Mouse (Mus musculus): ENCODE data around the gene Pik3r1. TPM values are rescaled to one million over a fixed set of nuclear protein-coding genes. Genes with fewer than 3 reads are reported as not detected.
A peak's percentile ranks its signal among the peaks of the same experiment; 100 is the strongest.

The Pik3r1 gene
- polyA plus RNA-seq, 1 experiment from 2014 or later, result 53.0 TPM

DNA sequence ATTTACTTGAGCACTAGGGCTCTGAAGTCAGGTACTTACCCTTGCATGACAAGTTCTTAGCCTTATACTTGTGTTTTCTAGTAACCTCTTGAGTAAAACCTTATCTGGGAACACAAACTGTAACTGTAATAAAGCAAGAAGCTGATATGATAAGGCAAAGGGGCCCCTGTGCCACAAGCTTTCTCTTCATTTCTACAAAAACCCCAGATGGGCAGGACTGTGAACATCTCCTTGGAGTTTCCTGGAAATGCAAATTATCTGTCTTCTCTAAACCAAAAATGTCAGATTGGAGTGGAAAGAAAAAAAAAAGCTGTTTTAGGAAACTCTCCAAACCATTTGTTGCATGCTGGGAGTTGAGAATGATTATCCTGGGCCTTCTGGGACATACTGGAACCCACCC lies 3.1 kb upstream of the Pik3r1 start:
- Histone ChIP-seq H3K4me1 (ENCODE audit: control insufficient read depth, insufficient read depth, low read length) (0 out of 2 replicates have a peak, but pooled peaks cover under 1% of the 10 kb centered on the region), H3K9ac (ENCODE audit: low read length) (no peak overlapping the region), H3K36me3 (ENCODE audit: control insufficient read depth, insufficient read depth, low read length) (no peaks in the 10 kb centered on the region), H3K27ac (ENCODE audit: low read length) (no peak overlapping the region), H3K4me2 (ENCODE audit: low read depth, low read length) (no peak overlapping the region), H3K27me3 (ENCODE audit: control insufficient read depth, insufficient read depth, low read length) (no peaks in the 10 kb centered on the region), H3K4me3 (replicated peaks; ENCODE audit: low read length) (no peak overlapping the region), H3K9me3 (replicated peaks; ENCODE audit: control insufficient read depth, low read length) (no peaks in the 10 kb centered on the region)
- ATAC-seq (ENCODE audit: insufficient read depth, low FRiP score), result no peak

DNA sequence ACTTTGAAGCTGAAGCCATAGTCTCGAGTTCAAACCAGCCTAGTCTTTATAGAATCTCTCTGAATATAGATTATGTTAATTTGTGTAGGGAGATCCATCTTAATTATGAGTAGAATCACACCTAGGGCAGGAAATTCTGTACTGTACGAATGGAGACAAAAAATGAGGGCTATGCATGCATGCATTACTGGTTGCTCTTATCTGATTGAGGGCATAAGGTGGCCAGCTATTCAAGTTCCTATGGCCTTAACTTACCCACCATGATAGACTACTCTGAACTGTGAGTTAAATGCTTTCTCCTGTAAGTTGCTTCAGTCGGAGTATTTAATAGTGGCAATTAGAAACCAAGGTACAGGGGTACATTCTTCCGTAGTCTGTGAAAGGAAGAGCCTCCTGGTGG lies 1.9 kb upstream of the Pik3r1 start:
- H3K4me1 ChIP-seq (ENCODE audit: control insufficient read depth, insufficient read depth, low read length), result peaks cover 10% of the 10 kb centered on the region; the same call in 1 of the 2 replicates
- ATAC-seq (ENCODE audit: insufficient read depth, low FRiP score), result no peak
- H3K9ac ChIP-seq (ENCODE audit: low read length), result no peak overlapping the region
- H3K36me3 ChIP-seq (ENCODE audit: control insufficient read depth, insufficient read depth, low read length), result no peaks in the 10 kb centered on the region
- H3K9me3 ChIP-seq (replicated peaks; ENCODE audit: control insufficient read depth, low read length), result no peaks in the 10 kb centered on the region
- H3K27ac ChIP-seq (ENCODE audit: low read length), result no peak overlapping the region
- no peak overlapping the region for H3K4me2 ChIP-seq (ENCODE audit: low read depth, low read length)
- 84% methylated on average over 4 of the region's 4 CpGs for whole genome bisulfite sequencing
- no peak overlapping the region for H3K4me3 ChIP-seq (replicated peaks; ENCODE audit: low read length)
- H3K27me3 ChIP-seq (ENCODE audit: control insufficient read depth, insufficient read depth, low read length), result no peaks in the 10 kb centered on the region

DNA sequence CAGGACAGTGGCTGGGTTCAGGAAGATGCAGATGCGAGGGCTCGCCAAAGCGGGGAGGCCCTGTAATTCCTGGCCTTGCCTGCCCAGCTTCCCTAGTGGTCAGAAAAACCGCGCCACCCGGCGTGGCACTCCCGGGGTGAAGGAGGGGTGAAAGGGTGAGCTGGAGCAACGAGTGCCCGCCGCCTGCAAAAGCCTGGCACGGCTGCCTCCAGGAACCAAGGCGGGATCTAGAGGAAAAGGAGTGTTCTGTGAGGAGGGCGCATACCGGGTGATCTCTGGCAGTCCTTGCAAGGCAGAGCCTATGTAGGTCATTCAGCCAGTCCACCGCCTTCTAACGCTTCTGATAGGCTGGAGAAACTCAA lies 594 bp upstream of the Pik3r1 start:
- peaks cover 21% of the 10 kb centered on the region for H3K4me1 ChIP-seq (ENCODE audit: control insufficient read depth, insufficient read depth, low read length)
- ATAC-seq (ENCODE audit: insufficient read depth, low FRiP score), result peak; percentile 11
- H3K27me3 ChIP-seq (ENCODE audit: control insufficient read depth, insufficient read depth, low read length), result no peaks in the 10 kb centered on the region
- H3K9me3 ChIP-seq (replicated peaks; ENCODE audit: control insufficient read depth, low read length), result no peaks in the 10 kb centered on the region
- peak overlapping the region; percentile 93 for H3K27ac ChIP-seq (ENCODE audit: low read length)
- peak overlapping the region; percentile 76 for H3K4me2 ChIP-seq (ENCODE audit: low read depth, low read length)
- H3K9ac ChIP-seq (ENCODE audit: low read length), result peak overlapping the region; percentile 87
- no peaks in the 10 kb centered on the region for H3K36me3 ChIP-seq (ENCODE audit: control insufficient read depth, insufficient read depth, low read length)
- H3K4me3 ChIP-seq (replicated peaks; ENCODE audit: low read length), result peak overlapping the region; percentile 99
- under 1% methylated on average over 17 of the region's 17 CpGs for WGBS

DNA sequence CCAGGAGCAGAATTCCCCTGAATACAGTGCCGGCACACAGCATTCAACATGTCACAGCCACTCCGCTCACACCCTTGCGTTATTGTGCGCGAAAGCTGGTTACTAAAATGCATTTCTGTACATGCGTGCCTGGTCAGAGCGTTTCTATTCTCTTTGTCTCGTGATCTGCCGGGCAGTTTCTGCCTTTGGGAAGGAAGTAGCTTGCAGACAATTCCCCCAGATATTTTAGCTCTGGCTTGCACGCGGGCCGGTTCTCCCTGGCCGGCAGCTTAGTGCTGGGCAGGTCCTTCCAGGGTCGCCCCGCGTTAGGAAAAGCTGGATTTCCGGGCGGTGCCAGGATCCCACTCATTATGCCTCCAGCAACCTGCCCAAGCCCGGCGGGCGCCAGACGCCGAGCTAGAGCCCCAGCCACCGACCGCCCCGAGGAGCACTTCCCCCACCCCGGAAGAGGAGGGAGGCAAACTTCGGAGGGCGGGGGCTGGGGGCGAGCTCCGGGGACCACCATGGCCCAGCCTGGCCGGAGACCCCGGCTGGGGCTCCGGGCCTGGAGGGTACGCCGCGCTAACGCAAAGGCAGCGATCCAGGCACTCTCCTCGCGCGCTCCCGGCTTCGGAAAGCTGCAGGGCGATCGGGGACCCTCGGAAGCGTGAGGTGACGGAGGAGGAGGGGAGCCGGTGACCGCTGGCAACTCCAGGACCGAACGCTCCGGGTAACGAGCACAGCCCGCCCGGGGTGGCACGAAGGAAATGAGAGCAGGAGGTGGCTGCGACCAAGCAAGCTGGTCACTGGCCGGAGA lies 806 bp downstream of the Pik3r1 start:
- Histone ChIP-seq H3K27me3 (ENCODE audit: control insufficient read depth, insufficient read depth, low read length) (no peaks in the 10 kb centered on the region), H3K4me1 (ENCODE audit: control insufficient read depth, insufficient read depth, low read length) (peaks cover 31% of the 10 kb centered on the region), H3K27ac (ENCODE audit: low read length) (peak overlapping the region; percentile 98), H3K36me3 (ENCODE audit: control insufficient read depth, insufficient read depth, low read length) (no peaks in the 10 kb centered on the region), H3K4me3 (replicated peaks; ENCODE audit: low read length) (peak overlapping the region; percentile 99), H3K4me2 (ENCODE audit: low read depth, low read length) (peak overlapping the region; percentile 92), H3K9ac (ENCODE audit: low read length) (peak overlapping the region; percentile 97), H3K9me3 (replicated peaks; ENCODE audit: control insufficient read depth, low read length) (no peaks in the 10 kb centered on the region)
- WGBS, result under 1% methylated on average over 60 of the region's 60 CpGs
- peak; percentile 6 for ATAC-seq (ENCODE audit: insufficient read depth, low FRiP score)

DNA sequence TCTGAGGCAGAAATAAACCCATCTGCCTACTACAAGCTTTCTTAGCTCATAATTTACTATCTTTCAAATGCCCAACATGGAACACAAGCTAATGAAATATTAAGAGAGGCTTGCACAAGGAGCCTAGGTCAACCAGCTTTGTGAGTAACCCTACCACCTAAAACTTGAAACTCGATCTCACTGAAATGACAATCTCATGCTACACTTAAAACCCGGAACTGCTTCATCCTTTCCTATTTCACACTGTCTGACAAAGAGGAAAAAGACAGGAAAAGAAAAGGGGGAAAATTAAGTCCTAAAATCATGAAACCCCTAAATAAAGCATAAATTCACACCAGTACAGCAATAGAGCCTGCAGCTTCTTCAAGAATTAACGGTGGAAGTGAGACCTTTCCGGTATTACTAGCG lies 1.4 kb downstream of the Pik3r1 start:
- Histone ChIP-seq H3K4me1 (ENCODE audit: control insufficient read depth, insufficient read depth, low read length) (peaks cover 33% of the 10 kb centered on the region), H3K9ac (ENCODE audit: low read length) (peak overlapping the region; percentile 97), H3K36me3 (ENCODE audit: control insufficient read depth, insufficient read depth, low read length) (no peaks in the 10 kb centered on the region), H3K4me3 (replicated peaks; ENCODE audit: low read length) (peak overlapping the region; percentile 99), H3K9me3 (replicated peaks; ENCODE audit: control insufficient read depth, low read length) (no peaks in the 10 kb centered on the region), H3K4me2 (ENCODE audit: low read depth, low read length) (peak overlapping the region; percentile 92), H3K27me3 (ENCODE audit: control insufficient read depth, insufficient read depth, low read length) (no peaks in the 10 kb centered on the region), H3K27ac (ENCODE audit: low read length) (peak overlapping the region; percentile 98)
- no peak for ATAC-seq (ENCODE audit: insufficient read depth, low FRiP score)
- WGBS, result 0% methylated on average over 5 of the region's 5 CpGs

DNA sequence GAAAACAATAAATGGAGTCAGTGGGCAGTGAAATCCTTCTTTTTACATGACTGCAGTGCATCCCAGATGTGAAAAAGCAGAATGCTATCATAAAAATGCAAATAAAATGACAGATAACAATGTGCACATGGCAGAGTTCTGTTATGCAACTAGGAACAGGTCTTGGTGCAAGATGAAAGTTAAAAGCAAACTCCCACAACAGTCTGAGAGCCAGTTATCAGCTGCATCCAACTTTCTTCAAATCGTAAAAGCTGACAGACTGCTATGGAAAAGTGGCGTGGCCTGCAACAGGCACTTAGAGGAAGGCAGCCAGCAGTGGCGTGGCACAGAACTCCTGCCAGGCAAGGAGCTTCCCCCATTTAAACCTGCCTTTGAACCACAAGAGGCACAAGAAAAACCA lies 2.0 kb downstream of the Pik3r1 start:
- H3K4me1 ChIP-seq (ENCODE audit: control insufficient read depth, insufficient read depth, low read length), result peaks cover 40% of the 10 kb centered on the region
- H3K4me3 ChIP-seq (replicated peaks; ENCODE audit: low read length), result peak overlapping the region; percentile 99
- no peaks in the 10 kb centered on the region for H3K27me3 ChIP-seq (ENCODE audit: control insufficient read depth, insufficient read depth, low read length)
- H3K27ac ChIP-seq (ENCODE audit: low read length), result peak overlapping the region; percentile 26; the same call in 1 of the 2 replicates
- H3K9me3 ChIP-seq (replicated peaks; ENCODE audit: control insufficient read depth, low read length), result no peaks in the 10 kb centered on the region
- H3K36me3 ChIP-seq (ENCODE audit: control insufficient read depth, insufficient read depth, low read length), result no peaks in the 10 kb centered on the region
- peak overlapping the region; percentile 92 for H3K4me2 ChIP-seq (ENCODE audit: low read depth, low read length)
- WGBS, result 8% methylated on average over 3 of the region's 3 CpGs
- H3K9ac ChIP-seq (ENCODE audit: low read length), result peak overlapping the region; percentile 97
- ATAC-seq (ENCODE audit: insufficient read depth, low FRiP score), result no peak

DNA sequence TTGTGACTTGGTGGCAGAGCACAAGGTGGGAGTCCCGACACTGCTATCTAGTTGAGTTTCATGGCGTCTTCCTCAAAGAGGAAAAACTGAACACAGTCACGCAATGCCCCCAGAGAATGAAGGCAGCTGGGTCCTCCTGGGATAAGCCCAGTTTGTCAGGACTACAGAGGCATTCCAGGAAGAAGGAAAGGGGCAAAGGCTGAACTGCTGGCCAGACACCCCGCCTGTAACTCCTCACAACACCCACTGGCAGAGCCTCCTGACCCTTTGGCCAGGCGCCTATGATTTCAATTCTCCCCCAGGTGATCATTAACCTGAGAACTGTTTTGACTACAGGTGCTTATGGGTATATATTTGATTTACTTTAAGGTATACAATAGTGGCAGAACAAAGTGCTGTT lies 3.9 kb downstream of the Pik3r1 start:
- Histone ChIP-seq H3K4me3 (replicated peaks; ENCODE audit: low read length) (peak overlapping the region; percentile 24), H3K9ac (ENCODE audit: low read length) (peak overlapping the region; percentile 51), H3K4me2 (ENCODE audit: low read depth, low read length) (peak overlapping the region; percentile 92), H3K27ac (ENCODE audit: low read length) (peak overlapping the region; percentile 67), H3K36me3 (ENCODE audit: control insufficient read depth, insufficient read depth, low read length) (no peaks in the 10 kb centered on the region), H3K9me3 (replicated peaks; ENCODE audit: control insufficient read depth, low read length) (no peaks in the 10 kb centered on the region), H3K27me3 (ENCODE audit: control insufficient read depth, insufficient read depth, low read length) (no peaks in the 10 kb centered on the region), H3K4me1 (ENCODE audit: control insufficient read depth, insufficient read depth, low read length) (peaks cover 57% of the 10 kb centered on the region)
- 35% methylated on average over 5 of the region's 5 CpGs for WGBS
- no peak for ATAC-seq (ENCODE audit: insufficient read depth, low FRiP score)

DNA sequence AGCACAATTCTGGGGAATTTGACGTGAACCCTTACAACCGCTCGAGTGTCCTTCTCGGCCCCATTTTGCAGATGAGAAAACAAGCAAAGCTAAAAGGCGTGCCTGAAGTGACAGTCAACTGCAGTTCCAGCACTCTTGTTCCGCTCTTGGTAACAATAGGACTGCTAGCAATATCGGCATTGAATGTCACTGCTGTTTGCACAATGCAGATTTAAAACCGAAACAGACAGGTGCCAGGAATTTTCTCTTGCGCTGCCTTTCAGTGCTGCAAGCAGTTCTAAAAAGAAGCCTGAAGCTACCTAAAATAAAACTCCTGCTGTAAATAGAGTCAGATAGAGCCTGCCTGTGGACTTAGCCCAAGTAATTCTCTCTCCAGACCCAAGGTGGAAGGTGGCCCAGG lies 4.3 kb downstream of the Pik3r1 start:
- H3K4me2 ChIP-seq (ENCODE audit: low read depth, low read length), result peak overlapping the region; percentile 92
- peaks cover 61% of the 10 kb centered on the region for H3K4me1 ChIP-seq (ENCODE audit: control insufficient read depth, insufficient read depth, low read length)
- H3K27me3 ChIP-seq (ENCODE audit: control insufficient read depth, insufficient read depth, low read length), result no peaks in the 10 kb centered on the region
- WGBS, result 67% methylated on average over 9 of the region's 9 CpGs
- no peak for ATAC-seq (ENCODE audit: insufficient read depth, low FRiP score)
- H3K27ac ChIP-seq (ENCODE audit: low read length), result peak overlapping the region; percentile 67
- 0 out of 2 replicates have a peak, but pooled peaks cover under 1% of the 10 kb centered on the region for H3K36me3 ChIP-seq (ENCODE audit: control insufficient read depth, insufficient read depth, low read length)
- H3K9ac ChIP-seq (ENCODE audit: low read length), result peak overlapping the region; percentile 51
- no peaks in the 10 kb centered on the region for H3K9me3 ChIP-seq (replicated peaks; ENCODE audit: control insufficient read depth, low read length)
- peak overlapping the region; percentile 24 for H3K4me3 ChIP-seq (replicated peaks; ENCODE audit: low read length)

DNA sequence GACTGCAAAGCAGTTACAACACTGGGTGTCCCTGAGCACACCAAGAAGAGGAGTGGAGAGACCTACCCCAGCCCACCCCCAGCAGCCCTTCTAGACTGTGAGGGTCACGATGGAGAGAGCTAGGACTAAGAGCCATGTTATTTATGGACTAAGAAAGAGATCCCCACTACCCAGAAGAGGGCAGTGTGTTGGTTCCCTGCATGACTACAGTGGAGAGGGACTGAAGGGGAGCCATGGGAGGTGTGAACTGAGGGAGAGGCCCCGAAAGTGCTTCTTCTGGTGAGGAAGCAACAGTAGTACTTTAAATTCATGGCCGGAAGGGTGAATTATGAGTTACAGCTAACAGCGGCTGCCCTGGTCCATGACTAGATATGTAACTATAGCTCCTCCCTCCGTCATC lies 4.9 kb downstream of the Pik3r1 start:
- Histone ChIP-seq H3K4me2 (ENCODE audit: low read depth, low read length) (peak overlapping the region; percentile 92; the same call in 1 of the 2 replicates), H3K9ac (ENCODE audit: low read length) (0 out of 2 replicates have a peak overlapping the region, but pooled peaks have one; percentile 7), H3K27ac (ENCODE audit: low read length) (no peak overlapping the region; the same call in 1 of the 2 replicates), H3K4me1 (ENCODE audit: control insufficient read depth, insufficient read depth, low read length) (peaks cover 66% of the 10 kb centered on the region), H3K4me3 (replicated peaks; ENCODE audit: low read length) (no peak overlapping the region), H3K36me3 (ENCODE audit: control insufficient read depth, insufficient read depth, low read length) (0 out of 2 replicates have a peak, but pooled peaks cover 5% of the 10 kb centered on the region), H3K27me3 (ENCODE audit: control insufficient read depth, insufficient read depth, low read length) (no peaks in the 10 kb centered on the region), H3K9me3 (replicated peaks; ENCODE audit: control insufficient read depth, low read length) (no peaks in the 10 kb centered on the region)
- ATAC-seq (ENCODE audit: insufficient read depth, low FRiP score), result no peak
- 74% methylated on average over 5 of the region's 5 CpGs for WGBS

Measured in stomach, embryonic 16.5 days (tissue).